Mouse (Mus musculus) thymus, adult 2 months (tissue): ENCODE measurements around the gene Tbc1d10c. TPM values are rescaled to one million over a fixed set of nuclear protein-coding genes. Genes with fewer than 3 reads are reported as not detected.

Source experiments
- DNase-seq: peaks from one replicate; pipeline ENCODE4 v3.0.0; 2021
- H3K27ac ChIP-seq: fragments of 200-500 bp; 2 replicates; pipeline ENCODE4 v1.5.1; 2012; ENCODE audit warnings: low read length, control low read depth; ENCODE audit not compliant: control insufficient read depth, insufficient read depth
- H3K27me3 ChIP-seq: fragments of 200-500 bp; 2 replicates; pipeline ENCODE4 v1.6.1; 2012; ENCODE audit warnings: mild to moderate bottlenecking, low read length, moderate library complexity, mixed read lengths; ENCODE audit not compliant: control insufficient read depth, insufficient read depth
- H3K36me3 ChIP-seq: fragments of 200-500 bp; 2 replicates; pipeline ENCODE4 v1.6.1; 2012; ENCODE audit warnings: mild to moderate bottlenecking, low read length, moderate library complexity; ENCODE audit not compliant: control insufficient read depth, insufficient read depth
- H3K4me1 ChIP-seq: fragments of 200-500 bp; replicated peaks from 2 replicates; pipeline ENCODE4 v1.6.1; 2012; ENCODE audit warnings: low read length; ENCODE audit not compliant: control insufficient read depth, insufficient read depth
- H3K4me3 ChIP-seq: fragments of 200-500 bp; 2 replicates; pipeline ENCODE4 v1.5.1; 2012; ENCODE audit warnings: mild to moderate bottlenecking, low read length, control low read depth, moderate library complexity; ENCODE audit not compliant: control insufficient read depth, insufficient read depth
- CTCF ChIP-seq: fragments of 200-500 bp; IDR thresholded peaks from 2 replicates; pipeline ENCODE4 v1.5.1; 2012; ENCODE audit warnings: mild to moderate bottlenecking, control low read depth, low read length, moderate library complexity, borderline replicate concordance; ENCODE audit not compliant: control insufficient read depth, poor library complexity, insufficient read depth; ENCODE audit errors: extremely low read depth
- POLR2A ChIP-seq: fragments of 200-500 bp; IDR thresholded peaks from 2 replicates; pipeline ENCODE4 v1.6.1; 2012; ENCODE audit warnings: mild to moderate bottlenecking, low read length, control low read depth, moderate library complexity; ENCODE audit not compliant: control insufficient read depth, poor library complexity, insufficient read depth; ENCODE audit errors: extremely low read depth
- WGBS: fragments of 180-500 bp; shearing (Covaris S2); methylation state at CpG from one replicate; pipeline ENCODE4 v1.1.7; 2018; 5-methylcytosine and 5-hydroxymethylcytosine counted together
- polyA plus RNA-seq: library from polyadenylated mRNA; depleted of rRNA; stranded (reverse); fragments of >200 nt; gene quantifications from 2 replicates; pipeline ENCODE4 v1.2.3, GENCODE M21; 2012

The Tbc1d10c gene
- polyA plus RNA-seq, 1 experiment: 718 TPM

GRCm38 (mm10) chr19:4164100-4164499, 27.0 kb downstream of the Tbc1d10c start:
- 97% methylated on average over 3 of the region's 3 CpGs for WGBS
- H3K36me3 ChIP-seq: no peaks in the 10 kb centered on the region
- peaks cover 9% of the 10 kb centered on the region for H3K4me1 ChIP-seq
- H3K4me3 ChIP-seq: no peak overlapping the region
- no peaks in the 10 kb centered on the region for H3K27me3 ChIP-seq
- TF ChIP-seq POLR2A (no peak), CTCF (no peak)
- no peak overlapping the region for H3K27ac ChIP-seq
- DNase-seq: no peak

GRCm38 (mm10) chr19:4163543-4163887, 27.6 kb downstream of the Tbc1d10c start:
- no peak for DNase-seq
- no peaks in the 10 kb centered on the region for H3K36me3 ChIP-seq
- peaks cover 9% of the 10 kb centered on the region for H3K4me1 ChIP-seq
- 41% methylated on average over 4 of the region's 4 CpGs for WGBS
- H3K4me3 ChIP-seq: peak overlapping the region; percentile 66
- no peaks in the 10 kb centered on the region for H3K27me3 ChIP-seq
- 0 out of 2 replicates have a peak overlapping the region, but pooled peaks have one; percentile 6 for H3K27ac ChIP-seq
- TF ChIP-seq POLR2A: no peak
- no peak for TF ChIP-seq CTCF

GRCm38 (mm10) chr19:4162646-4163542, 28.2 kb downstream of the Tbc1d10c start, which contains the start of gene Rps6kb2:
Gene Rps6kb2 (minus strand): TSS chr19:4163354.
- peak; percentile 92 for DNase-seq
- Histone ChIP-seq H3K27ac (0 out of 2 replicates have a peak within 1 kb of the TSS, but pooled peaks have one; percentile 6), H3K4me3 (peak within 1 kb of the TSS; percentile 66), H3K27me3 (no peaks in the 10 kb centered on the region), H3K36me3 (no peaks in the 10 kb centered on the region), H3K4me1 (peaks cover 9% of the 10 kb centered on the region)
- TF ChIP-seq CTCF: no peak
- TF ChIP-seq POLR2A: 0 out of 2 replicates have a peak, but pooled peaks have one; percentile 39
- 8% methylated on average over 42 of the region's 42 CpGs for WGBS

- 93% methylated on average over 8 of the region's 8 CpGs for WGBS
- Histone ChIP-seq H3K27ac (no peak overlapping the region), H3K4me3 (no peak overlapping the region), H3K27me3 (no peaks in the 10 kb centered on the region), H3K4me1 (peaks cover 28% of the 10 kb centered on the region), H3K36me3 (peaks cover 7% of the 10 kb centered on the region)
- TF ChIP-seq POLR2A (no peak), CTCF (no peak)
- DNase-seq: no peak
These were observed 32.0 kb downstream of the Tbc1d10c start for GRCm38 (mm10) chr19:4159049-4159448.

- TF ChIP-seq CTCF (no peak), POLR2A (no peak)
- 93% methylated on average over 12 of the region's 12 CpGs for WGBS
- no peak overlapping the region; the same call in 1 of the 2 replicates for H3K27ac ChIP-seq
- peaks cover 12% of the 10 kb centered on the region for H3K36me3 ChIP-seq
- H3K4me3 ChIP-seq: no peak overlapping the region
- H3K27me3 ChIP-seq: no peaks in the 10 kb centered on the region
- DNase-seq: no peak
- peaks cover 36% of the 10 kb centered on the region for H3K4me1 ChIP-seq
These were observed 34.3 kb downstream of the Tbc1d10c start for GRCm38 (mm10) chr19:4156771-4157170.

- TF ChIP-seq CTCF (no peak), POLR2A (no peak)
- peak overlapping the region; percentile 97 for H3K27ac ChIP-seq
- H3K36me3 ChIP-seq: peaks cover 12% of the 10 kb centered on the region
- DNase-seq: no peak
- no peaks in the 10 kb centered on the region for H3K27me3 ChIP-seq
- WGBS: 20% methylated on average over 20 of the region's 20 CpGs
- peak overlapping the region; percentile 80 for H3K4me3 ChIP-seq
- peaks cover 36% of the 10 kb centered on the region for H3K4me1 ChIP-seq
These were observed 35.0 kb downstream of the Tbc1d10c start for GRCm38 (mm10) chr19:4156073-4156579.
